Mouse (Mus musculus): Measurements from ENCODE around the gene Tppp3. TPM values are rescaled to one million over a fixed set of nuclear protein-coding genes. Genes with fewer than 3 reads are reported as not detected.

The Tppp3 gene
- total RNA-seq, 2 experiments from 2014 or later: 2.9 to 13.4 TPM

GRCm38 (mm10) chr8:105436218-105436617, 35.1 kb downstream of the Tppp3 start:
- no peak for ATAC-seq (ENCODE audit: poor library complexity, severe bottlenecking)

GRCm38 (mm10) chr8:105434136-105434535, 37.2 kb downstream of the Tppp3 start:
- no peak for ATAC-seq (ENCODE audit: poor library complexity, severe bottlenecking)

- no peak for ATAC-seq (ENCODE audit: poor library complexity, severe bottlenecking)
Observed at GRCm38 (mm10) chr8:105433511-105433910, 37.8 kb downstream of the Tppp3 start.

- no peak for ATAC-seq (ENCODE audit: poor library complexity, severe bottlenecking)
Observed at GRCm38 (mm10) chr8:105433021-105433420, 38.3 kb downstream of the Tppp3 start.

- no peak for ATAC-seq (ENCODE audit: poor library complexity, severe bottlenecking)
Observed at GRCm38 (mm10) chr8:105431743-105432515, 39.4 kb downstream of the Tppp3 start.

GRCm38 (mm10) chr8:105426878-105427277, 44.4 kb downstream of the Tppp3 start:
- no peak for ATAC-seq (ENCODE audit: poor library complexity, severe bottlenecking)

GRCm38 (mm10) chr8:105422006-105422405, 49.3 kb downstream of the Tppp3 start:
- no peak for ATAC-seq (ENCODE audit: poor library complexity, severe bottlenecking)

- no peak for ATAC-seq (ENCODE audit: poor library complexity, severe bottlenecking)
Observed at GRCm38 (mm10) chr8:105419800-105420199, 51.5 kb downstream of the Tppp3 start.

GRCm38 (mm10) chr8:105418992-105419391, 52.3 kb downstream of the Tppp3 start:
- no peak for ATAC-seq (ENCODE audit: poor library complexity, severe bottlenecking)

Other genes with a start within 250 kb of the Tppp3 start
- 26.7 and 27.4 TPM in 2 replicates for gene D230025D16Rik, start 246.4 kb downstream of the Tppp3 start, total RNA-seq (2015)
- gene D230025D16Rik, start 246.4 kb downstream of the Tppp3 start, total RNA-seq (2017): 22.5 and 27.8 TPM in 2 replicates
- gene B3gnt9, start 216.4 kb downstream of the Tppp3 start, total RNA-seq (2015): 0.31 TPM in 1 of 2 replicates, not detected in the other
- gene B3gnt9, start 216.4 kb downstream of the Tppp3 start, total RNA-seq (2017): 0.15 TPM in 1 of 2 replicates, not detected in the other
- 10.6 and 11.1 TPM in 2 replicates for gene Tradd, start 206.9 kb downstream of the Tppp3 start, total RNA-seq (2015)
- 13.3 and 13.5 TPM in 2 replicates for gene Tradd, start 206.9 kb downstream of the Tppp3 start, total RNA-seq (2017)
- gene Fbxl8, start 206.9 kb downstream of the Tppp3 start, total RNA-seq (2015): 4.1 and 6.3 TPM in 2 replicates
- gene Fbxl8, start 206.9 kb downstream of the Tppp3 start, total RNA-seq (2017): 3.3 and 3.6 TPM in 2 replicates
- gene Hsf4, start 201.7 kb downstream of the Tppp3 start, total RNA-seq (2015): 0.22 TPM in 1 of 2 replicates, not detected in the other
- not detected in 2 replicates for gene Hsf4, start 201.7 kb downstream of the Tppp3 start, total RNA-seq (2017)
- gene Nol3, start 195.4 kb downstream of the Tppp3 start, total RNA-seq (2015): not detected in 2 replicates
- gene Nol3, start 195.4 kb downstream of the Tppp3 start, total RNA-seq (2017): 0.07 TPM in 1 of 2 replicates, not detected in the other
- 0.14 and 1.1 TPM in 2 replicates for gene 4931428F04Rik, start 181.7 kb downstream of the Tppp3 start, total RNA-seq (2015)
- 0.18 and 0.94 TPM in 2 replicates for gene 4931428F04Rik, start 181.7 kb downstream of the Tppp3 start, total RNA-seq (2017)
- gene Exoc3l, start 175.4 kb downstream of the Tppp3 start, total RNA-seq (2015): 0.09 and 0.25 TPM in 2 replicates
- gene Exoc3l, start 175.4 kb downstream of the Tppp3 start, total RNA-seq (2017): 0.26 TPM in 1 of 2 replicates, not detected in the other
- 75.8 and 76.8 TPM in 2 replicates for gene E2f4, start 173.9 kb downstream of the Tppp3 start, total RNA-seq (2015)
- gene E2f4, start 173.9 kb downstream of the Tppp3 start, total RNA-seq (2017): 26.9 and 33.7 TPM in 2 replicates
- gene Elmo3, start 165.9 kb downstream of the Tppp3 start, total RNA-seq (2015): 0.46 and 0.58 TPM in 2 replicates
- 0.20 and 0.51 TPM in 2 replicates for gene Elmo3, start 165.9 kb downstream of the Tppp3 start, total RNA-seq (2017)
- 0.89 and 1.8 TPM in 2 replicates for gene Lrrc29, start 145.2 kb downstream of the Tppp3 start, total RNA-seq (2015)
- gene Lrrc29, start 145.2 kb downstream of the Tppp3 start, total RNA-seq (2017): 1.7 and 3.1 TPM in 2 replicates
- gene Tmem208, start 145.2 kb downstream of the Tppp3 start, total RNA-seq (2015): 65.7 and 72.3 TPM in 2 replicates
- 33.0 and 40.9 TPM in 2 replicates for gene Tmem208, start 145.2 kb downstream of the Tppp3 start, total RNA-seq (2017)
- 10.9 and 12.6 TPM in 2 replicates for gene Fhod1, start 123.6 kb downstream of the Tppp3 start, total RNA-seq (2015)
- gene Fhod1, start 123.6 kb downstream of the Tppp3 start, total RNA-seq (2017): 5.1 and 7.2 TPM in 2 replicates
- 0.56 and 0.87 TPM in 2 replicates for gene Slc9a5, start 122.7 kb downstream of the Tppp3 start, total RNA-seq (2015)
- 0.73 and 0.77 TPM in 2 replicates for gene Slc9a5, start 122.7 kb downstream of the Tppp3 start, total RNA-seq (2017)
- 0.22 TPM in 1 of 2 replicates, not detected in the other for gene Plekhg4, start 98.3 kb downstream of the Tppp3 start, total RNA-seq (2015)
- 0.11 and 0.16 TPM in 2 replicates for gene Plekhg4, start 98.3 kb downstream of the Tppp3 start, total RNA-seq (2017)
- not detected in 2 replicates for gene Kctd19, start 58.0 kb downstream of the Tppp3 start, total RNA-seq (2015)
- not detected in 2 replicates for gene Kctd19, start 58.0 kb downstream of the Tppp3 start, total RNA-seq (2017)
- 0.07 TPM in 1 of 2 replicates, not detected in the other for gene Lrrc36, start 58.0 kb downstream of the Tppp3 start, total RNA-seq (2015)
- not detected in 2 replicates for gene Lrrc36, start 58.0 kb downstream of the Tppp3 start, total RNA-seq (2017)
- gene Zdhhc1, start 25.4 kb upstream of the Tppp3 start, total RNA-seq (2015): 0.52 and 1.2 TPM in 2 replicates
- gene Zdhhc1, start 25.4 kb upstream of the Tppp3 start, total RNA-seq (2017): 0.20 and 0.92 TPM in 2 replicates
- not detected in 2 replicates for gene Hsd11b2, start 47.2 kb upstream of the Tppp3 start, total RNA-seq (2015)
- not detected in 2 replicates for gene Hsd11b2, start 47.2 kb upstream of the Tppp3 start, total RNA-seq (2017)
- gene Atp6v0d1, start 94.5 kb upstream of the Tppp3 start, total RNA-seq (2015): 222 and 239 TPM in 2 replicates
- 86.2 and 101 TPM in 2 replicates for gene Atp6v0d1, start 94.5 kb upstream of the Tppp3 start, total RNA-seq (2017)
- 13.5 and 16.9 TPM in 2 replicates for gene Ripor1, start 133.7 kb upstream of the Tppp3 start, total RNA-seq (2015)
- 1.6 and 2.6 TPM in 2 replicates for gene Ripor1, start 133.7 kb upstream of the Tppp3 start, total RNA-seq (2017)
- gene Ctcf, start 165.0 kb upstream of the Tppp3 start, total RNA-seq (2015): 97.0 and 98.3 TPM in 2 replicates
- 101 and 124 TPM in 2 replicates for gene Ctcf, start 165.0 kb upstream of the Tppp3 start, total RNA-seq (2017)
- gene Agrp, start 165.9 kb upstream of the Tppp3 start, total RNA-seq (2015): not detected in 2 replicates
- gene Agrp, start 165.9 kb upstream of the Tppp3 start, total RNA-seq (2017): not detected in 2 replicates
- gene Carmil2, start 214.7 kb upstream of the Tppp3 start, total RNA-seq (2015): 0.67 and 1.6 TPM in 2 replicates
- 0.70 and 1.3 TPM in 2 replicates for gene Carmil2, start 214.7 kb upstream of the Tppp3 start, total RNA-seq (2017)
- 20.4 and 28.0 TPM in 2 replicates for gene Acd, start 229.6 kb upstream of the Tppp3 start, total RNA-seq (2015)
- gene Acd, start 229.6 kb upstream of the Tppp3 start, total RNA-seq (2017): 10.6 and 12.3 TPM in 2 replicates
- 6.6 and 7.7 TPM in 2 replicates for gene Pard6a, start 229.6 kb upstream of the Tppp3 start, total RNA-seq (2015)
- gene Pard6a, start 229.6 kb upstream of the Tppp3 start, total RNA-seq (2017): 9.1 and 22.2 TPM in 2 replicates
- gene 4933405L10Rik, start 236.1 kb upstream of the Tppp3 start, total RNA-seq (2015): not detected in 2 replicates
- gene 4933405L10Rik, start 236.1 kb upstream of the Tppp3 start, total RNA-seq (2017): not detected in 2 replicates
- 5.9 and 7.5 TPM in 2 replicates for gene Enkd1, start 236.7 kb upstream of the Tppp3 start, total RNA-seq (2015)
- gene Enkd1, start 236.7 kb upstream of the Tppp3 start, total RNA-seq (2017): 5.3 and 5.6 TPM in 2 replicates